Mouse (Mus musculus): ENCODE data around the gene Topbp1.
"Not testable (repeated sequence)": the region's sequence is repeated elsewhere in the genome, so short reads cannot be mapped to it uniquely, and the experiment has no call there.

Gene Topbp1

DNA sequence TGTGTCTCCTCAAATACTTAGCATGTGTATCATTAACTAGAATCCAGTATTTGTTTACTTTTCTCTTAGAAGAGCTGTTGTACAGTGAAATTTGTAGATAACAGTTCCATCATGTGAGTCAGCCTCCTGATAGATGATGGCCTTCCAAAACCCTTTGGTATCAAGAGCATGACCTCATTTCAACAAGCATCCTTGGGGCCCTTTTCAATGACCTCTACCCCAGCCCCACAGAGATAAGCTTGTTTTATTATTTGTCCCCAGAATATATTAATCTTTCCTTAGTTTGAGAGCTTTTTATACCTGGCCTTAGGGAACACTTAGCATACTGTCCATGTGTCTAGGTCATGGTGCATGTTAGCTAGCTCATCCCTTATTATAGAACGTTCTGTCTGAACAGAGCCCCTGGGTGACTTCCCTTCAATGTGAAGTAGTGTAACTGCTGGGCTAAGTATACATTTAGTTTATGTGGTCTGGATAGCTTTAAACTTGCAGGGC, 43.0 kb downstream of the Topbp1 start:
- in situ Hi-C loops (cut with MboI, MseI) = loop anchor here in 1 of 2 experiments (25.0 kb wide), 1 partner anchor 1714 kb away; the partner anchor contains the start of gene Mrpl3

DNA sequence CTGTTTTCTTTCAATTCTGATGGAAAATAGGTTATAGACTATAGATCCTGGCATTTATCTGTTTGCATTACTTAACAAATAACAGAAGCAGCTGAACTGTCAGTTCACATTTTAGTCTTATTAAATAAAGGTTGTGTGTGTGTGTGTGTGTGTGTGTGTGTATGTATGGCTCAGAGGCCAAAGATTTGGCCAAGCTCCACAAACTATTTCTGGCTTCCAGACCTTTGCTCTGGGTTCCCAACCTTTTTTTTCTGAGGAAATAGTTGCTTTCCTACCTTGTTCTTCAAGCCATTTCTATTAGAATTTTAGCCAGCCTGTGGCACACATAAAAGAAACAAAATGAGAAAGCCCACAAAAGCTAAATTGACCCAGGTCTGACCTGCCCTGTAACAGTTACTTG, 43.8 kb downstream of the Topbp1 start:
- in situ Hi-C loops (cut with MboI, MseI) = loop anchor here in 1 of 2 experiments (25.0 kb wide), 1 partner anchor 1714 kb away; the partner anchor contains the start of gene Mrpl3

DNA sequence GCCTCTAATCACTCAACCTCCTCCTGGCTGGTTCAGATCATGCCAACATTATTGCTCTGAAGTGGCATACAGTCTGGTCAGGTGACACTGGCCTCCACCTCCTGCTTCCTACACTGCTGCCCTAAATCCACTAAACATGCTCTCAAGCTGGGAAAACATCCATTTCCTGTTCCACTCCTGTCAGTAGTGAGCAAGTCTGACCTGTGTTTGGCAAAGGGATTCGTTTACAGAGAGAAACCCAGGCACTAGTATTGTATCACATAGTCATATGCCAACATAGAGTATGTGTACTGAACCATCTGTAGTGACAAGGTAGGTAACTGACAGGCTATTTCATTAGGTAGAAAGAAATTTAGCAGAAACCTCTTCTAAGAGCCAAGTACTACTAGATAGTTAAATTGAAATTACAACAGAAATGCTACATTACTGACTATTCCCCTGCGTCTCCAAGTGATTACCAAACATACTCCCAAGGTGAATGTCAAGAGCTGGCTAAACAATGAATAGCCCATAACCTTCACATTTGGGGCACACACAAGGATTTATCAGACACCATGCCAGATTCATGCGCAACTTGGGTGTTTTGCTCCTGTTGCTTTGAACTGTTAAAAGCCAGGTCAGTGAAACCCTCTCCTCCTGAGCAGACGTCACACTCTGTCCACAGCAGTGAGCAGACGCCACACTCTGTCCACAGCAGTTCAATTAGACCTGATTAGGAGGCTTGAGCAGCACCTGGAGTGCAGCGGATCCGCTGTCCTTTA, 48.7 kb downstream of the Topbp1 start:
- in situ Hi-C loops (cut with MboI, MseI) = not testable (repeated sequence)

DNA sequence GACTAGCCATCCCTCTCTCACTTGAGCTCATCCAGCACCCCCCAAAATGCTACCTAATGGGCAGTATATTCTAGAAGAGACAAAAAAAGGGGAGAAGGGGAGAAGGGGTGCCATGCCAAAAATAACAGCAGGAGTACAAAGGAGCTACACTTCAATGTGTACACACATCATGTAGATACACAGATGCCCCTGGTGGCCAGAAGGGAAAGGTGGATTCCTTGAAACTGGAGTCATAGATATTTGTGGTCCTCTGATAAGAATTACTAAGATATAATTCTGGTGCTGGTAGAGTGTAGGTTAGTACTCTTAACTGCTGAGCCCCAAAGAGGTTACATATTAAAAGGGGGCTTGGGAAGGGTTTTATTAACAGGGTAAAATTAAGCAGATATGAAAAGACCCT, 52.9 kb downstream of the Topbp1 start:
- in situ Hi-C loops (cut with MboI, MseI) = loop anchor here (5.0 kb wide), 1 partner anchor 36 kb away; no protein-coding TSS in a partner anchor

DNA sequence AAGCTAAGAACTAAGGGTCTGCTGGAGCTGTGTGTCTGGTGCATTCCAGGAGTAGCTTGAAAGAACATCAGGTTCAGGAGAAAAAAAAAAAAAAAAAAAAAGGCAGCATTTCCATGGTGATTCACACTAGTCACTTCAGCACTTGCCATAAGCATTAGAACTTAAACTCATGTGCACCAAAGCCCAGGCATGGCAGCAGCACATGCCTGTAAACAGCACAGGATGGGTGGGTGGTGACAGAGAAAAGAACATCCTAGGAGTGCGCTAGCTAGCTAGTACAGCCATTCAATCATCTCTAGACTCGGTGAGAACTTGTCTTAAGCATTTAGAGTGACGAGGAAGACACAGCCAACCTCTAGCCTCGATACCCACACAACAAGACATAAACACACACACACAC, 53.5 kb downstream of the Topbp1 start:
- in situ Hi-C loops (cut with MboI, MseI) = loop anchor here (5.0 kb wide), 1 partner anchor 36 kb away; no protein-coding TSS in a partner anchor

DNA sequence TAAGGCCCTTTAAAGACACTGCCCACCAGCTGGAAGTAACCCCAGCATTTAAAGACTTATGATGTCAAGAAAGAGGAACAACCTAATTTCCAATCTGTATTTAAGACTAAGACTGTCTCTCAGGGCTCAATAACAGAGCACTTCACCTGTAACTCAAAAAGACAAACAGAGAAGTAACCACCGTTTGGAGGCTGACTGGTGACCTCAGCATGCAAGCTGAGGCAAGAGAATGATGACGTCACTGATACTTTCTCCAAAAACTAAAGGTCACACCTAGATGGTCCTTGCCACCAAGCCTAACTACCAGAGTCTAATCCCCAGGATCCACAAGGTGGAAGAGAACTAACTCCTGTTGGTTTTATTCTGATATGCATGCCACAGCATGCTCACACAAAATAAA, 55.6 kb downstream of the Topbp1 start:
- in situ Hi-C loops (cut with MboI, MseI) = loop anchor here in 1 of 2 experiments (5.0 kb wide), 1 partner anchor 153 kb away; no protein-coding TSS in a partner anchor

DNA sequence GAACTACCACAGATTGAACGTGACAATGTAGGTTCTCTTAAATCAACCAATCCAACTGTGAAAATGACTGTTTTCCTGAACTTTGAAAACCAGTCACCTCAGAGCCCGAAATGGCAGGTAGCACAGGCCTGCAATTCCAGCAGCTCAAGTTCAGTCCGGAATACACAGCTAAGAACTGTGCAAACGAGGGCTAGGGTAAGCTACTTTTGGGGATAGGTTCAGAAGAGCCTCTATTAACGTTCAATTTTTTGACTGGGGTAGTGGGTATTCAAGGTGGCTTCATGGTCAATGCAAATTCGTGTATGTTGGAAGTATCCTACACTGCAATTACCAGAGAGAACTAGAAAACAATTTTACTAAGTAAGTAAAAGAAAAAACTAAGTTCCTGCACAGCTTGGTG, 58.1 kb downstream of the Topbp1 start:
- in situ Hi-C loops (cut with MboI, MseI) = loop anchor here in 1 of 2 experiments (5.0 kb wide), 1 partner anchor 156 kb away; no protein-coding TSS in a partner anchor

DNA sequence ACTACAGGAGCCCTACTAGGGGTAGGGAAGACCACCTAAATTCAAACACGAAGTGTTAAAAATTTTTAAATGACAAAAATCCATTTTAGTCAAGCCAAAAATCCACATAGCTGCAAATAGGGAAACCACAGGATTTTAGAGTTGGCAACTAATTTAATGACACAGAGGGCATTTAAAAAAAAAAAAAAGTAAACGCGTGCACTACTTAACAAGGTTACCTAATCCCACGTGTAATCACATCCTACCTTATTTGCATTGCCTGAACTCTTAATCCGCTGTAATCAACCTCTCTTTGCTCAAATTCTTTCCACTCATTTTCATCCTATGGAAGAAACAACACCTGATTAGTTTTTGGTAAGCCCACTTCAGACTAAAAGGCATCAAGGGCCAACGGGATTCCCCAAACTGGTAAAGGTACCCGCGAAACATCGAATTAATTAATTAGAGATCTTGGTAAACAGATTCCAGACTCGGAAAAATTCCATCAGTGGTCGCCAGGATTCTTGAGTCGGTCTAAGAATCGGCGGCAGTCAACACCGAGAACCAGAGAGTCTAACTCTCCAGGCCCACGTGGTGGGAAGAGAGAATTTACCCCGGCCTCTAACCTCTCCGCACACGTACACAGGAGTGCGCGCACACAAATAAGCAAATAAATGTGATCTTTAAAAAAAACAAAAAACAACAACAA, 58.9 kb downstream of the Topbp1 start:
- in situ Hi-C loops (cut with MboI, MseI) = loop anchor here in 1 of 2 experiments (5.0 kb wide), 1 partner anchor 157 kb away; no protein-coding TSS in a partner anchor

DNA sequence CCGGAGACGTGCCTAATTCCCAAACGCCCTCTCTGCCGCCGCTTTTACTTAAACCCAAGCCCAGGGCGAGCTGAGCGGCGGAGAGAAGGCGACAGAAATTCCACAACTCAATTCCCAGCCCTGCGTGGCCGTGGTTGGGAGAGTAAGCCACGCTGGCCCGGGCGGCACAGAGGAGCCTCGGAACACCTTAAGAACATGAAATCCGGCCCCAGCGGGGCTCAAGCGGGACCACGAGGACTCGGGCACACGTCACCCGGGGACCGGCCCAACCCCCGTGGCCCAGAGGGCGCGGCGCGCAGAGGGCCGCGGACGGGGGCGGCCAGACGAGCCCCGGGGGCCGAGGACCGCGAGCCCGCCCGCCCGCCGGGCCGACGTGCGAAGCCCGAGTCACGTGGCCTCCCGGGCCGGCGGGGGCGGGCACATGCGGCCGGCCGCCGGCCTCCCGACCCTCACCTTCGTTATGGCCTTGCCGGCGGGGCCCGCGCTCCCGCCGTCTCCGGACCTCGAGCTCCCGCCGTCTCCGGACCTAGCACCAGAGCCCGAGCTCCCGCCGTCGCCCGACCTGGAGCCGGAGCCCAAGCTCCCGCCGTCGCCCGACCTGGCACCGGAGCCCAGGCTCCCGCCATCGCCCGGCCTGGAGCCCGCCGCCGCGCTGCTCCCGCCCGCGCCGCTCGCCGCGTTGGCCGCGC, 59.7 kb downstream of the Topbp1 start:
- in situ Hi-C loops (cut with MboI, MseI) = loop anchor here in 1 of 2 experiments (5.0 kb wide), 1 partner anchor 157 kb away; no protein-coding TSS in a partner anchor

DNA sequence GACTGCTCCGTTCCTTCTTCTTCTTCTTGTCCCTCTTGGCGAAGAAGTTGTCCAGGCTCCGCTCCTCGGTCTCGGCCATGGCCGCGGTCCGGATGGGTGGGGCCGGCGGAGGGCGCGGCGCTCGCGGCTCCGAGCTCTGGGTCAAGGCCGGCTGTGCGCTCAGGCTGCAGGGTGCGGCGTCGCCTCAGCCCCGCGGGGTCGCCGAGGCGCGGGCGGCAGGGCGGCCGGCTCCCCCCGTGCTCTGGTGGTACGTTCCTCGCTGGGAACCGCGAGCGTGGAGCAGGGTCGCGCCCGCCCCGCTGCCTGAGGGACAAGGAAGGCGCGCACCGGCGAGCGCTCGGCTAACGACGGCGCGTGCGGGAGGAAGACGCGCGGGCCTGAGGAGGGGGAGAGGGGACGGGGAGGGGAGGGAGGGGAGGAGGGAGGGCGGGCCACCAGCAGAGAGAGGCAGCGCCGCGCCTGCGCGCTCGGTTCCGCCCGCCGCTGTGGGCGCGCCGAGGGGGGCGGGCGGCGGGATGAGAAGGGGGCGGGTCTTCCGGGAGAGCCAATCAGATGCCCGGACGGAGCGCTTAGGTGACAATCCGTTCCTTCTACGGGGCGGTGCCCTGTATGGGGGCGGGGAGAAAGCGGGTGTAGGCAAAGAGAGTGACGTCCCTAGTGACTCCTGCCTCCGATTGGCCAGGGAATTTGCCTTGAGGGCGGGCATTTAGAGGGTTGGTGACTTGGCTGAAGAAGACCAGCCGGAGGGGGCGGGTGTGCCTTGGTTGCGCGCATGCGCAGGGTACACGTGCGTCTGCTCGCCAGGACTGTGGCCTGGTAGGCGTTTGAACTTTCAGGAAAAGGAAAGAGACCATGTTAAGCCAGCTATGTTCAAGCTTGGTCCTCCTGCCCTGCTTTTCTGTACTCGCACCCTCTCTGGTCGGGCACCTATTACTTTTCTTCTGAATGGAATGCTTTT, 60.6 kb downstream of the Topbp1 start, which contains the start of gene Cdv3:
Cdv3 (minus strand) TSS at position 551 of the 958 bp plus-strand sequence.
- in situ Hi-C loops (cut with MboI, MseI) = no loop called here

DNA sequence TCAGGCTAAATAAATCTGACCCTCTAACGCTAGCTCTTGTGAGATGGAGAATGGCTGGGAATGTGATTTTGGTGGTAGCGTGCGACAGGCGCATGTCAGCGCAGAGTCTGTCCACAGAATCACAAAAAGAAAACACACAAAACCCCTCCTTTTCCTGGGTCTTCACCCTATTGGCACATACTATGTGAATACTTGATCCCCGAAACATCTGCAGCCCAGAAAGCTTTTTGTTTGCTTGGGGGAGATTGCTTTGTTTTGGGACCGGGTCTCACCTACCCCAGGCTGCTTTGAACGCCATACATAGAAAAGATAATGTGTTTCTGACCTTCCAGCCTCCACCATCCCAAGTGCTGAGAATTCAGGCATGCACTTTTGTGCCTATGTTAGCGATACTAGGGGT, 61.3 kb downstream of the Topbp1 start:
- in situ Hi-C loops (cut with MboI, MseI) = no loop called here

DNA sequence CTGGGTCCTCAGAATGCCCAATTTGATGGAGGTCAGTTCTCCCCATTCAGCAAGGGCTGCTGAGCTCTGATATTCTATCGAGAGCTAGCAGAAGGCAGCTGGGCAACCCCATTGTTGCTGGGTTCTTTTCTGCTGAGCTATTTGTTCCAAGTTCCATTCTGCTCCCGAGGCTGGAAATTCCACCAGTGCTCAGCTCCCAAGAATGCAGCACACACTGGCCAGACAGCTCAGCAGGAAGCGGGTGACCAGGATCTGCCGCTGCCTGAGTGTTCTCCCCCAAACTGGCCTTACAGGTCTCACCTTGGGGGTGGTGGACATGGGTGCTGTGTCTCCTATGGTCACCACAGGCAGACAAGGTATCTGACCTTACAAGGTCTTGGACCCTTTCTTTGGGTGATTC, 64.9 kb downstream of the Topbp1 start:
- in situ Hi-C loops (cut with MboI, MseI) = loop anchor here (5.0 to 10.0 kb wide), 3 partner anchors 52 to 1755 kb away; no protein-coding TSS in a partner anchor

DNA sequence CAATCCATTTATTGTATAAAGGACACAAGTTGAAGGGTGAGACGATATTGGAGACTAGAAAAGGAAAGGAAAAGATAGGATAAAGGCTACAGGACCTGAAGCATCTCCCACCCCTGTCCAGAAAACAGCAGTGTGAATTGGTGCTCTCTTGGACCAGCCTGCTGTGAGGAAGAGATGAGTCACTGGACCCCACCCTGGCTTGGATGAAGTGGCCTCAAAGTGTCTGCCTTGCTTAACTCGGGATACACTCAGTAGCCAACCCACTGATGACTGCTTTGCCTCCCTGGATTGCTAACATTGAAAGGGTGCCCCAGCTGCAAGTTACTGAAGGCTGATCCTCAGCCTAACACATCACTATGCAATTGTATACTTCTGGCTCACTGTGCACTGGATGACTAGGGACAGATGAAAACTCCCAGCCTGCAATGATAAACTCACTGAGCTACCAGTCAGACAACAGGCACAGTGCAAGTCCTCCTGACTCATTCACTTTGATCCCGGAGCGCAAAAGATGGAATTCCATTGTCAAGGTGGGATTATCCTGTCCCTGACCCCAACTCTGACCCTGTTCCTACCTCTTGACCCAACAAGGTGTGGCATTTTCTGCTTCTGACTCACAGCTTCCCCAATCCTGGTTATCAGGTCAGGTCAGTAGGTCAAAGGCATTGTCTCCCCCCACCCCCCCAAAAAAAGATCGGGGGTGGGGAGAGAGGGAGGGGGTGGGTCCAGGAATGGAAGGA, 67.4 kb downstream of the Topbp1 start:
- in situ Hi-C loops (cut with MboI, MseI) = loop anchor here (5.0 to 10.0 kb wide), 3 partner anchors 50 to 1752 kb away; no protein-coding TSS in a partner anchor

DNA sequence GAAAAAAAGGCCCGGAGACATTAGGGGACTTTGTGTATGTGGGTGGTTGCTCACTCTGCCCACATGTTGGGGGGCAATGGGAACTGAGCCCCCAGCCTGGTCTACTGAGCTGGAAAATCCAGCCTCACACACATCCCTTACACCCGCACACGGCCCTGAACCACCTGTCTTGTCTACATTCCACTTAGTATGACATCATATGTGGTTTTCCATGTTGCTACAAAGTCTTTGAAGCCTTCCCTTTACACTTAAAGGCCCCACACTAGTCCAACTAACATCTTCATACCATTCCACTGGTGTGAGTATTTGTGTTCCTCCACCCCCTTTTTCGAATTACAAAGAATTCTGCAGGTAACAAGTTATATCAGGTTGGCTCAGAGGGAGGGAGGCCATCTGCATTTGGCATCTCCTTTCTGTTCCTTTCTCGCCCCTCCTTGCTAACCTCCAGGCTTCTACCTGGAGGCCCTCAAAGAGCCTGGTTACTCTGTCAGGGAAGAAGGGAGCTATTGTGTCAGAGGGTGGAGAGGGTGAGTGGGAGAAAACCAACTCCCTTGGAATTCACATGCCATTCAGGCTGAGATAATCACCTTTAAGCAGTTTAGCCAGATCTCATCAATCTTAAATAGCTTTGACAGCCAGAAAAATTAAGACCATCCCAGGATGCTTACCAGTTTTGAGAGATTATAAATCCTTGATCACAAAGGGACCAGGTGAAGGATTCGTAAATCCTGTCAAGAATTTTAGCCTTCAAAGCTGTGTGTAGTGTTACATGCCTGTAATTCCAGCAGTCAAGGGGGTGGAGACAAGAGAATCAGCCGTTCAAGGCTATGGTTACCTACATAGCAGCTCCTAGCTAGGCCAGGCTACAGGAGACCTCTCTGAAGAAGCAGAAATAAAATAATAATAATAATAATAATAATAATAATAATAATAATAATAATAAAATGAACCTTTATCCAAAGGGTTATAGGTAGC, 71.6 kb downstream of the Topbp1 start:
- in situ Hi-C loops (cut with MboI, MseI) = loop anchor here in 1 of 2 experiments (5.0 to 10.0 kb wide), 2 partner anchors 626 to 1748 kb away; partner anchors contain the start of gene Nphp3

DNA sequence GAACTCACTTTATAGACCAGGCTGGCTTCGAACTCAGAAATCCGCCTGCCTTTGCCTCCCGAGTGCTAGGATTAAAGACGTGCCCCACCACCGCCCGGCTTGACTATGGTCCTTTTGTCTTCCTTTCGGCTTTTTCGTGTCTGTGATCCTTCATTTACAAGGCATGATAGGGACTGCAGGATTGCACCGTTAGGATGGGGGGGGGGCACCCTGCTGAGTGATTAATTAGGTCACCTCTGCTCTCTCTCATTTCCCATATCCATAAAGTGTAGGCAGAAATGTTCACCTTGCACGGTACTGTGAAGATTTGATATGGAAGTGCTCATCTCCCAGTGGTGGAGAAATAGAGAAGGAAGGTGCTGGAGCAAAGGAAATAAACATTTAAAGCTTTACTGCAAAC, 73.7 kb downstream of the Topbp1 start:
- in situ Hi-C loops (cut with MboI, MseI) = loop anchor here in 1 of 2 experiments (5.0 to 10.0 kb wide), 2 partner anchors 624 to 1746 kb away; partner anchors contain the start of gene Nphp3

DNA sequence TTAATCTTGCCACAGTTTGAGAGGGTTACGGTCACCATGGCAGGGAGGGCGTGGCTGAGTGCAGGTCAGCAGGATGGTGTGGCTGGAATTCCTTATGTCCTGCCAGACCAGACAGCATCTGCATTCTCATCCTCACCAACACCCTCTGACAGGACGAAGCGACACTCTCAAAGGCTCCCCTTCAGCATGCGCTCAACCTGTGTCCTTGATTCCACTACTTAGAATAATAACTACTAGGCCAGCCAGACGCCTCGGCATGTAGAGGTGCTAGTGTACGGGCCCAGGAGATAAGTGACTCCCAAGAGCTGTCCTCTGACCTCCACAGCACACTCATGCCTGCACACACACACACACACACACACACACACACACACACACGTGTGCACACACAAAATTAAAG, 74.2 kb downstream of the Topbp1 start:
- in situ Hi-C loops (cut with MboI, MseI) = loop anchor here in 1 of 2 experiments (5.0 to 10.0 kb wide), 2 partner anchors 623 to 1746 kb away; partner anchors contain the start of gene Nphp3

DNA sequence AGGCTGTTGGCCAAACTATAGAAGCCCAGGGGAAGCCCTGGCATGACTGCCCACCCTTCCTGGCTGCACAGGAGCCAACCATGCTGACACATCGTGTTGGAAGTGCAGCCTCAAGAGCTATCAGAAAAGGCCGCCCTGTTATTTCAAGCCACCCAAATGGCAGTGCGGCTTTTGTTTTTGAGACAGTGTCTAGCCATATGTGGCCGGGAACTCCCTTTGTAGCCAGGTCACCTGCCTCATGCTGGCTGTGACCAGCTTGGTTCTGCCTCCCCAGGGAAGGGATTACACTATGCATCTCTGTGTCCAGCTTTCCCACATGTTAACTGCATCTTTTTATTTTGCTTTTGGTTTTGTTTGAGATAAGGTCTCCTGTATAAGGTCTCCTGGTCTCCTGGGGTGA, 75.6 kb downstream of the Topbp1 start:
- in situ Hi-C loops (cut with MboI, MseI) = no loop called here

DNA sequence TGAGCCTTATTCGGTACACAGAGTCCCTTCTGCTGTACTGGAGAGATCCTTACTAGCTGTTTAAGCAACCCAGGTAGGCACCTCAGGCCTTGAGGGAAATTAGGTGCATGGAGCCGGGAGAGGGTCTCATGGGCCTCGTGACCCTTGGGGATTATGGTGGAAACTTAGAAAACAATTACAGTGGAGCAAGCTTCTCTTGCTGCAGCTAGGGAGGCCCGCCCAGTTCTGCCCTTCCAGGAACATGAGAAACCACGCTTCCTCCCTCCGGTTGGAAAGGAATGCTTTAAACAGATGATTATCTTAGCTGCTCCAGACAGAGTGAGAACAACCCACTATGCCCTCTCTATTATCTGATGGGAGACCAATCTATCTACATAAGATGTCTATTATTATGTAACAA, 78.0 kb downstream of the Topbp1 start:
- in situ Hi-C loops (cut with MboI, MseI) = no loop called here

Measured in T-helper 17 cell (primary cell).